In the genomic region with DNA sequence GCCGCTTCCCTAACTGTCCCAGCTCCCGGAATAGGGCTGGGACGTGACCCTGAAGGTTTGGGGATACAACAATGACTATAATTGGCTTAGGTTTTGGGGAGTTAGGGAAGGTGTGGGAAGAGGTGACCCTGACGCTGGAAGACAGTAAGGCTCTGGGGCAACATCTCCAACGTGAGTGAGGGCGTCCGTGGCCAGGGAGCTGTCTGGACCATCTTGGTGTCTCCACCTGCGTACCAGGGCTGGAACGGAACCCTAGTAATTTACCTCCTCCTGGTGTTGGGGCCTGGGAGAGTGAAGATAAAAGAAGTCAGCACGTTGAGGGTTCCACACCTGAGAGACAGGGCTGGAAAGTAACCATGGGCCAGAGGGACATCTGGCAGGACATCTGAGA, we compare ENCODE assay signal across 9 mouse cellular contexts. TPM values are rescaled to one million over a fixed set of nuclear protein-coding genes. Genes with fewer than 3 reads are reported as not detected.
A peak's percentile ranks its signal among the peaks of the same experiment; 100 is the strongest.
DNase-seq lines count a peak whose midpoint lies in the region; ATAC-seq and TF ChIP-seq lines count a peak whose summit lies in the region.
"Had no signal": no experiment of that assay in that cellular context is flagged by ENCODE, and none has a peak within 500 bp of the region (broad histone marks: within the 10 kb centered on the region; RNA-seq: fewer than 3 reads in every experiment).

No protein-coding gene starts in this region.

- DNase-seq in gastrocnemius, postnatal 14 days: peak; percentile 10
- DNase-seq in gastrocnemius, postnatal 25 days: no peak
- no peak for DNase-seq in forebrain, embryonic 11.5 days (ENCODE audit: low spot score)
- DNase-seq in liver, embryonic 11.5 days (ENCODE audit: low spot score): no peak
- no peak for DNase-seq in frontal cortex, postnatal 10 days (ENCODE audit: low spot score in 2 of 2)
- DNase-seq in frontal cortex, adult 2 months (ENCODE audit: extremely low spot score in 1 of 2, low spot score in 1 of 2): no peak
- no peak for DNase-seq in right cerebral cortex, postnatal 4 days

- WGBS in forebrain, embryonic 11.5 days: 7% methylated on average over 10 of the region's 10 CpGs
- WGBS in liver, embryonic 11.5 days: 1% methylated on average over 10 of the region's 10 CpGs

- H3K79me2 ChIP-seq in C2C12 (ENCODE audit: control insufficient read depth, insufficient read depth): peaks cover 58% of the 10 kb centered on the region

- H3K4me2 ChIP-seq in forebrain, embryonic 11.5 days (ENCODE audit: low read depth, low read length, severe bottlenecking): peak overlapping the region; percentile 73
- H3K4me2 ChIP-seq in liver, embryonic 11.5 days: peak overlapping the region; percentile 82

- ATAC-seq in forebrain, embryonic 11.5 days (replicated peaks; ENCODE audit: low FRiP score): no peak
- ATAC-seq in liver, embryonic 11.5 days (replicated peaks; ENCODE audit: low FRiP score): no peak

- no peak for TF ChIP-seq CTCF in C2C12 (IDR thresholded peaks at IDR 0.05; ENCODE audit: control insufficient read depth, insufficient read depth, insufficient read length)

- no peaks in the 10 kb centered on the region for H3K9me3 ChIP-seq in forebrain, embryonic 11.5 days (ENCODE audit: control insufficient read depth, low read length)
- H3K9me3 ChIP-seq in liver, embryonic 11.5 days (ENCODE audit: control insufficient read depth, low read length): no peaks in the 10 kb centered on the region

- peaks cover 16% of the 10 kb centered on the region for H3K4me1 ChIP-seq in forebrain, embryonic 11.5 days (replicated peaks; ENCODE audit: control insufficient read depth, insufficient read depth, low read length)
- peaks cover 52% of the 10 kb centered on the region for H3K4me1 ChIP-seq in liver, embryonic 11.5 days (replicated peaks; ENCODE audit: control insufficient read depth, insufficient read depth, low read length)

- H3K4me3 ChIP-seq in C2C12 (ENCODE audit: insufficient read depth, poor library complexity, severe bottlenecking): peak overlapping the region; percentile 95
- H3K4me3 ChIP-seq in forebrain, embryonic 11.5 days (ENCODE audit: low read depth, low read length): peak overlapping the region; percentile 84
- peak overlapping the region; percentile 95 for H3K4me3 ChIP-seq in liver, embryonic 11.5 days (ENCODE audit: low read depth, low read length)

- peaks cover 31% of the 10 kb centered on the region for H3K36me3 ChIP-seq in C2C12 (ENCODE audit: control insufficient read depth, insufficient read depth)
- H3K36me3 ChIP-seq in forebrain, embryonic 11.5 days (ENCODE audit: control insufficient read depth, insufficient read depth, low read length): peaks cover 11% of the 10 kb centered on the region; the same call in 1 of the 2 replicates
- H3K36me3 ChIP-seq in liver, embryonic 11.5 days (ENCODE audit: control insufficient read depth, insufficient read depth, low read length): peaks cover 27% of the 10 kb centered on the region

- intact Hi-C loops in gastrocnemius, postnatal 14 days (cut with DNase I; ENCODE audit: low total_unique reads): no loop called here

- peak overlapping the region; percentile 99 for H3ac ChIP-seq in C2C12 (ENCODE audit: control insufficient read depth, insufficient read length, low read depth)

- H3K79me3 ChIP-seq in C2C12 (ENCODE audit: low read depth): peaks cover 52% of the 10 kb centered on the region

- H3K9ac ChIP-seq in forebrain, embryonic 11.5 days (ENCODE audit: low read length): peak overlapping the region; percentile 92
- peak overlapping the region; percentile 98 for H3K9ac ChIP-seq in liver, embryonic 11.5 days (ENCODE audit: low read depth, low read length)

- no peaks in the 10 kb centered on the region for H3K27me3 ChIP-seq in C2C12 (ENCODE audit: control insufficient read depth, insufficient read depth, insufficient read length)
- no peaks in the 10 kb centered on the region for H3K27me3 ChIP-seq in forebrain, embryonic 11.5 days (ENCODE audit: control insufficient read depth, insufficient read depth, low read length)
- no peaks in the 10 kb centered on the region for H3K27me3 ChIP-seq in liver, embryonic 11.5 days (replicated peaks; ENCODE audit: control insufficient read depth, insufficient read depth, low read length)

- no peak overlapping the region for H3K27ac ChIP-seq in forebrain, embryonic 11.5 days (ENCODE audit: low read depth, low read length)
- H3K27ac ChIP-seq in liver, embryonic 11.5 days (ENCODE audit: low read depth, low read length): peak overlapping the region; percentile 92

TF ChIP-seq in C2C12, 6 proteins besides CTCF, POLR2A, EP300 and RAD21:
- TF ChIP-seq MAX (IDR thresholded peaks at IDR 0.05) (no peak), USF1 (IDR thresholded peaks at IDR 0.05; ENCODE audit: low read depth) (no peak), MYOG (IDR thresholded peaks at IDR 0.05; ENCODE audit: control insufficient read depth, extremely low read depth, insufficient read length) (no peak), MYOD1 (IDR thresholded peaks at IDR 0.05; ENCODE audit: control insufficient read depth, insufficient read length, low read depth) (no peak), CEBPB (IDR thresholded peaks at IDR 0.05; ENCODE audit: low read depth) (no peak), FOSL1 (IDR thresholded peaks at IDR 0.05; ENCODE audit: insufficient read depth, low read length, poor library complexity, severe bottlenecking) (no peak)

RNA-seq across cellular contexts. Expression of a gene that starts 0.7 kb away (rescaled TPM):
- 100 to 1,000 TPM; 496 to 497 TPM for total RNA-seq in gastrocnemius, postnatal 14 days (2021)
- total RNA-seq in gastrocnemius, postnatal 25 days (2021): 100 to 1,000 TPM; 513 to 650 TPM
- 749 TPM for polyA plus RNA-seq in C2C12 (2012; fragmentation: generic; extraction: Trizol)
- polyA plus RNA-seq in forebrain, embryonic 11.5 days (2014; fragmentation: Nextera tagmentation; extraction: Ambion mirVana): 551 and 582 TPM in 2 replicates
- polyA plus RNA-seq in liver, embryonic 11.5 days (2014; fragmentation: Nextera tagmentation; extraction: Ambion mirVana): 992 and 1,001 TPM in 2 replicates
- polyA plus RNA-seq in frontal cortex, adult 2 months (2012; rRNA removed): 1,126 and 1,227 TPM in 2 replicates

RNA-seq across cellular contexts. Expression of a gene that starts 11.5 kb away (rescaled TPM):
- under 1 TPM; 0.42 to 0.78 TPM for total RNA-seq in gastrocnemius, postnatal 14 days (2021)
- total RNA-seq in gastrocnemius, postnatal 25 days (2021): under 1 TPM; 0.67 TPM
- polyA plus RNA-seq in C2C12 (2012; fragmentation: generic; extraction: Trizol): 0.34 TPM
- 0.15 and 0.40 TPM in 2 replicates for polyA plus RNA-seq in forebrain, embryonic 11.5 days (2014; fragmentation: Nextera tagmentation; extraction: Ambion mirVana)
- not detected in 2 replicates for polyA plus RNA-seq in liver, embryonic 11.5 days (2014; fragmentation: Nextera tagmentation; extraction: Ambion mirVana)
- 119 and 124 TPM in 2 replicates for polyA plus RNA-seq in frontal cortex, adult 2 months (2012; rRNA removed)
- polyA plus RNA-seq: CD4-positive, CD25-positive, alpha-beta regulatory T cell, adult 4 months had no signal

RNA-seq across cellular contexts. Expression of a gene that starts 16.1 kb away (rescaled TPM):
- total RNA-seq in gastrocnemius, postnatal 14 days (2021): 1 to 10 TPM; 2.3 to 2.9 TPM
- total RNA-seq in gastrocnemius, postnatal 25 days (2021): 1 to 10 TPM; 4.0 to 4.4 TPM
- 0.51 TPM for polyA plus RNA-seq in C2C12 (2012; fragmentation: generic; extraction: Trizol)
- 0.81 and 0.92 TPM in 2 replicates for polyA plus RNA-seq in forebrain, embryonic 11.5 days (2014; fragmentation: Nextera tagmentation; extraction: Ambion mirVana)
- polyA plus RNA-seq in liver, embryonic 11.5 days (2014; fragmentation: Nextera tagmentation; extraction: Ambion mirVana): 0.16 and 0.45 TPM in 2 replicates
- polyA plus RNA-seq in frontal cortex, adult 2 months (2012; rRNA removed): 1.8 and 2.1 TPM in 2 replicates

RNA-seq across cellular contexts. Expression of a gene that starts 23.0 kb away (rescaled TPM):
- 100 to 1,000 TPM; 314 to 321 TPM for total RNA-seq in gastrocnemius, postnatal 14 days (2021)
- 100 to 1,000 TPM; 329 to 332 TPM for total RNA-seq in gastrocnemius, postnatal 25 days (2021)
- 235 TPM for polyA plus RNA-seq in C2C12 (2012; fragmentation: generic; extraction: Trizol)
- polyA plus RNA-seq in forebrain, embryonic 11.5 days (2014; fragmentation: Nextera tagmentation; extraction: Ambion mirVana): 180 and 185 TPM in 2 replicates
- 213 and 236 TPM in 2 replicates for polyA plus RNA-seq in liver, embryonic 11.5 days (2014; fragmentation: Nextera tagmentation; extraction: Ambion mirVana)
- polyA plus RNA-seq in frontal cortex, adult 2 months (2012; rRNA removed): 96.3 and 111 TPM in 2 replicates

RNA-seq across cellular contexts. Expression of a gene that starts 35.8 kb away (rescaled TPM):
- total RNA-seq in gastrocnemius, postnatal 14 days (2021): 10 to 100 TPM; 22.6 to 24.0 TPM
- total RNA-seq in gastrocnemius, postnatal 25 days (2021): 10 to 100 TPM; 19.1 to 19.6 TPM
- 80.7 TPM for polyA plus RNA-seq in C2C12 (2012; fragmentation: generic; extraction: Trizol)
- 59.7 and 65.2 TPM in 2 replicates for polyA plus RNA-seq in forebrain, embryonic 11.5 days (2014; fragmentation: Nextera tagmentation; extraction: Ambion mirVana)
- polyA plus RNA-seq in liver, embryonic 11.5 days (2014; fragmentation: Nextera tagmentation; extraction: Ambion mirVana): 48.5 and 50.5 TPM in 2 replicates
- 89.4 and 92.3 TPM in 2 replicates for polyA plus RNA-seq in frontal cortex, adult 2 months (2012; rRNA removed)

Comparison
In these comparisons a context has a peak if more than half of its experiments do, and no peak if none do; other contexts are left out.
1. RNA of a gene that starts 11.5 kb away (polyA plus RNA-seq): 119 to 124 TPM in frontal cortex, adult 2 months; 0.34 TPM in C2C12 (single experiment), 0.15 to 0.40 TPM in forebrain, embryonic 11.5 days and not detected in liver, embryonic 11.5 days; every median in the first group is over 10 times any median in the second.
2. Peak in every context shown above with its lines, with median percentiles within 50 percentile points of each other: H3K4me3 ChIP-seq.